Mouse (Mus musculus) lung, adult 2 months (tissue): ENCODE data around the gene St7l.

Experiments used
- CTCF ChIP-seq: fragments of 200-500 bp; IDR thresholded peaks from 2 replicates; pipeline ENCODE4 v1.5.1; 2011; ENCODE audit warnings: mild to moderate bottlenecking, low read length, control low read depth; ENCODE audit not compliant: insufficient read depth
- POLR2A ChIP-seq: fragments of 200-500 bp; IDR thresholded peaks from 2 replicates; pipeline ENCODE4 v1.6.1; 2011; ENCODE audit warnings: low read depth, mild to moderate bottlenecking, control low read depth, low read length, borderline replicate concordance; ENCODE audit errors: extremely low read depth

DNA sequence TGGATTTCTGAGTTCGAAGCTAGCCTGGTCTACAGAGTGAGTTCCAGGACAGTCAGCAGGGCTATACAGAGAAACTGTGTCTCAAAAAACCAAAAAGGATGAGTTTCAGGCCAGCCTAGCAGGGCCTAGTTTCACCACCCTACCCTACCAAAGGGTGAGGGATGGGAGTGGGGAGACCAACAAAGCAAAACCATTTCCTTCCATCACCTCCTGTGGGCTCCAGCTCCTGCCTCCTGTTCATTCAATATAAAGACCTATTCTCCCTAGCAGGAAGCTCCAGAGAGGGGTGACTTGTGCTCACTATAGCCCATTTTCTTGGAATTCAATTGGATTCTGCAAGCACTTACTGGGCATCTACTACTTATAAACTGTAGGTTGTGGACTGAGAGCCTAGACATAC is 49.1 kb upstream of the St7l start:
- no peak for TF ChIP-seq CTCF
- TF ChIP-seq POLR2A = no peak
